Comparison of ENCODE assay signal across 7 mouse cellular contexts in genomic region chrX:73655529-73655928, GRCm38 (mm10). TPM values are rescaled to one million over a fixed set of nuclear protein-coding genes. Genes with fewer than 3 reads are reported as not detected.
A peak's percentile ranks its signal among the peaks of the same experiment; 100 is the strongest.
DNase-seq lines count a peak whose midpoint lies in the region; TF ChIP-seq lines count a peak whose summit lies in the region.

No protein-coding gene starts in this region.

- 74% methylated on average over 3 of the region's 3 CpGs for WGBS in olfactory bulb, adult 2 months

- no peak overlapping the region for H3K4me3 ChIP-seq in embryonic fibroblast, embryonic 13.5 days (ENCODE audit: insufficient read depth, low read length)
- H3K4me3 ChIP-seq in olfactory bulb, adult 2 months (ENCODE audit: insufficient read depth, low read depth, low read length), result no peak overlapping the region

- TF ChIP-seq CTCF in embryonic fibroblast, embryonic 13.5 days (IDR thresholded peaks at IDR 0.05; ENCODE audit: borderline replicate concordance, insufficient read depth, low read length), result peak; percentile 35; the same call in 1 of the 2 replicates
- TF ChIP-seq CTCF in olfactory bulb, adult 2 months (IDR thresholded peaks at IDR 0.05; ENCODE audit: insufficient read depth, low read depth, low read length), result peak; percentile 37; the same call in 1 of the 2 replicates

- no peaks in the 10 kb centered on the region for H3K4me1 ChIP-seq in embryonic fibroblast, embryonic 13.5 days (ENCODE audit: control insufficient read depth, insufficient read depth, low read length)
- H3K4me1 ChIP-seq in olfactory bulb, adult 2 months (ENCODE audit: control insufficient read depth, insufficient read depth, low read length), result peaks cover 14% of the 10 kb centered on the region

- TF ChIP-seq POLR2A in embryonic fibroblast, embryonic 13.5 days (IDR thresholded peaks at IDR 0.05; ENCODE audit: low read depth, low read length), result no peak
- TF ChIP-seq POLR2A in olfactory bulb, adult 2 months (IDR thresholded peaks at IDR 0.05; ENCODE audit: insufficient read depth, low read depth, low read length), result no peak

- H3K27ac ChIP-seq in embryonic fibroblast, embryonic 13.5 days (ENCODE audit: insufficient read depth, low read length), result no peak overlapping the region
- no peak overlapping the region for H3K27ac ChIP-seq in olfactory bulb, adult 2 months (ENCODE audit: insufficient read depth, low read depth, low read length)

- DNase-seq in kidney, postnatal 4 days, result peak; percentile 59 to 69
- DNase-seq in kidney, adult 11 months, result no peak
- peak; percentile 68 for DNase-seq in MEL-GATA-1-ER (ENCODE audit: extremely low read depth, low read depth)
- DNase-seq in layer of hippocampus, postnatal 36 days, result no peak
- no peak for DNase-seq in right cerebral cortex, adult 2 months (ENCODE audit: low spot score in 2 of 2)

RNA-seq across cellular contexts. Expression of gene Pnck, which starts 4.4 kb away (rescaled TPM):
- 3.2 and 4.3 TPM in 2 replicates for polyA plus RNA-seq in embryonic fibroblast, embryonic 13.5 days (2011; ENCODE audit: insufficient read length, low read depth, missing spikeins)
- polyA plus RNA-seq in olfactory bulb, adult 2 months (2012; ENCODE audit: insufficient read depth, insufficient read length, low replicate concordance, missing spikeins), result not detected in 2 replicates
- 100 to 1,000 TPM; 107 to 123 TPM for total RNA-seq in layer of hippocampus, postnatal 36 days (2021)

RNA-seq across cellular contexts. Expression of gene Dusp9, which starts 16.3 kb away (rescaled TPM):
- polyA plus RNA-seq in embryonic fibroblast, embryonic 13.5 days (2011; ENCODE audit: insufficient read length, low read depth, missing spikeins), result 4.3 and 5.3 TPM in 2 replicates
- polyA plus RNA-seq in olfactory bulb, adult 2 months (2012; ENCODE audit: insufficient read depth, insufficient read length, low replicate concordance, missing spikeins), result not detected in 2 replicates
- under 1 TPM; 0.18 to 0.25 TPM for total RNA-seq in layer of hippocampus, postnatal 36 days (2021)

RNA-seq across cellular contexts. Expression of gene Slc6a8, which starts 17.4 kb away (rescaled TPM):
- 105 and 113 TPM in 2 replicates for polyA plus RNA-seq in embryonic fibroblast, embryonic 13.5 days (2011; ENCODE audit: insufficient read length, low read depth, missing spikeins)
- polyA plus RNA-seq in olfactory bulb, adult 2 months (2012; ENCODE audit: insufficient read depth, insufficient read length, low replicate concordance, missing spikeins), result 112 TPM in 1 of 2 replicates, not detected in the other
- total RNA-seq in layer of hippocampus, postnatal 36 days (2021), result 100 to 1,000 TPM in 1 of 2 experiments, 10 to 100 TPM in 1; 92.0 to 100 TPM

Comparison
In these comparisons a context has a peak if more than half of its experiments do, and no peak if none do; other contexts are left out.
1. DNase-seq: peak in kidney, postnatal 4 days (2 of 2) and MEL-GATA-1-ER (single experiment); none in kidney, adult 11 months (single experiment), layer of hippocampus, postnatal 36 days (0 of 2) and right cerebral cortex, adult 2 months (0 of 2).